Mouse (Mus musculus) C2C12 (cell line): ENCODE results near the gene Hoxd10. TPM values are rescaled to one million over a fixed set of nuclear protein-coding genes. Genes with fewer than 3 reads are reported as not detected.

ENCODE experiments used
- H3K27me3 ChIP-seq: one replicate; pipeline ENCODE4 v1.6.1; 2011; ENCODE audit not compliant: control insufficient read depth, insufficient read depth, insufficient read length
- H3K36me3 ChIP-seq: one replicate; pipeline ENCODE4 v1.6.1; 2011; ENCODE audit not compliant: control insufficient read depth, insufficient read depth
- H3K4me3 ChIP-seq: one replicate; pipeline ENCODE4 v1.5.1; 2011; ENCODE audit warnings: mild to moderate bottlenecking, control low read depth; ENCODE audit not compliant: poor library complexity, insufficient read depth, severe bottlenecking
- H3K79me2 ChIP-seq: one replicate; pipeline ENCODE4 v1.6.1; 2011; ENCODE audit not compliant: control insufficient read depth, insufficient read depth
- H3K79me3 ChIP-seq: one replicate; pipeline ENCODE4 v1.6.1; 2011; ENCODE audit warnings: low read depth, control low read depth
- H3ac ChIP-seq: one replicate; pipeline ENCODE3; 2011; ENCODE audit warnings: low read depth; ENCODE audit not compliant: control insufficient read depth, insufficient read length
- CEBPB ChIP-seq: IDR thresholded peaks from one replicate; pipeline ENCODE4 v1.6.1; 2011; ENCODE audit warnings: low read depth, mild to moderate bottlenecking, control low read depth, moderate library complexity
- CTCF ChIP-seq: IDR thresholded peaks from one replicate; pipeline ENCODE4 v1.5.1; 2011; ENCODE audit not compliant: control insufficient read depth, insufficient read depth, insufficient read length
- FOSL1 ChIP-seq: IDR thresholded peaks from one replicate; pipeline ENCODE4 v1.8.0; 2011; ENCODE audit warnings: mild to moderate bottlenecking, low read length; ENCODE audit not compliant: poor library complexity, insufficient read depth, severe bottlenecking
- MAX ChIP-seq: IDR thresholded peaks from one replicate; pipeline ENCODE4 v1.6.1; 2011; ENCODE audit warnings: mild to moderate bottlenecking, control low read depth
- MYOD1 ChIP-seq: IDR thresholded peaks from one replicate; pipeline ENCODE4 v1.6.1; 2011; ENCODE audit warnings: low read depth; ENCODE audit not compliant: control insufficient read depth, insufficient read length
- MYOG ChIP-seq: IDR thresholded peaks from one replicate; pipeline ENCODE4 v1.6.1; 2011; ENCODE audit not compliant: control insufficient read depth, insufficient read length; ENCODE audit errors: extremely low read depth
- USF1 ChIP-seq: IDR thresholded peaks from one replicate; pipeline ENCODE4 v1.6.1; 2011; ENCODE audit warnings: low read depth, mild to moderate bottlenecking, control low read depth, moderate library complexity
- polyA plus RNA-seq: library from polyadenylated mRNA; unstranded; fragments of >200 nt; fragmentation: generic; extraction: Trizol; gene quantifications from one replicate; pipeline ENCODE4 v1.2.1, GENCODE M21; 2012; ENCODE audit warnings: missing spikeins

Hoxd10 gene
- polyA plus RNA-seq, 1 experiment, result not detected

DNA sequence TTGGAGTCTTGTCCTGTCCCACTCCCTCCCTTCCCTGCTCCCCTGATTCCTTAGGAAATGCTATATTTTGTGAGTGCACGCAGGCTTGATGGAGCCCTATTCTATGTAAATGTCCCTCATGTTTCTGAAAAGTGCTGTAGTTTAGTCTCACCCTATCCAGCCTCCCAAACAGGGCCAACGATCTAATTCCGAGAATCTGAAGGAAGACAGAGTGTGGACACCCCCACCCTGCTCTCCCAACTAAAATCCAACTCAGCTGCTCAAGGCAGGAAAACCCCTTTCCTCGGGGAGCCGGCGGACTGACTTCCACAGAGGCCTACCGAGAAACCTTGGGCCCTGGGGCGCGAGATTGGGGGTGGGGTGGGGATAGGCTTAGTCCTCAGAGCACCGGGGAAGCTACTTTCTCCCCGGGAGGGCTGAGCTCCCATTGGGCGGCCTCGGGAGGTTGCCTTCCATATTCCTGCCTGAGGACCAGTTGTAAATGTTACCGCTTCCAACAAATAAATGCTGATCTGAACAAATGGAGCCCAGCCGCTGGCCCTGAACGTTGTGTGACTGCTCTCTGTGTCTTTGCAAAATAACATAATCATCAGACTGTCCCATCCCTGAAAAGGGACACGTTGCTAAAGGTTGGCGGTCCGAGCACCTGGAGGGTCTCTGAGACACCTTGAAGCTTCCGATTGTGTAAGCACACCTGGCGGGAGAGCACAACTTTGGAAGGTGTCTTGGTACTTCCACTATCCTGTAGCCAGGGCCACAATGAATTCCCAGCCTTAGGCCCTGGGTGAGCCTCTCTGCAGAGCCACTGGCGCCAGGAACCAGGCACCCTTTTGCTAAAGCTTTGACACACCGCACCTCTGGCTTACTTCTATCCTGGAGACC, 8.2 kb downstream of the Hoxd10 start:
- TF ChIP-seq MAX (no peak), CTCF (no peak), MYOG (no peak), USF1 (no peak), CEBPB (no peak), MYOD1 (no peak), FOSL1 (no peak)
- no peaks in the 10 kb centered on the region for H3K36me3 ChIP-seq
- no peaks in the 10 kb centered on the region for H3K79me3 ChIP-seq
- H3K79me2 ChIP-seq, result no peaks in the 10 kb centered on the region
- H3K4me3 ChIP-seq, result no peak overlapping the region
- H3ac ChIP-seq, result no peak overlapping the region
- H3K27me3 ChIP-seq, result peaks cover 66% of the 10 kb centered on the region

GRCm38 (mm10) chr2:74700546-74701112, 8.9 kb downstream of the Hoxd10 start:
- no peaks in the 10 kb centered on the region for H3K79me3 ChIP-seq
- no peak overlapping the region for H3ac ChIP-seq
- TF ChIP-seq CEBPB (no peak), MAX (no peak)
- H3K36me3 ChIP-seq, result no peaks in the 10 kb centered on the region
- H3K27me3 ChIP-seq, result peaks cover 68% of the 10 kb centered on the region
- H3K4me3 ChIP-seq, result no peak overlapping the region
- H3K79me2 ChIP-seq, result no peaks in the 10 kb centered on the region

- TF ChIP-seq CTCF (peak; percentile 45), MYOG (no peak)
- no peaks in the 10 kb centered on the region for H3K79me3 ChIP-seq
- H3ac ChIP-seq, result no peak overlapping the region
- no peaks in the 10 kb centered on the region for H3K36me3 ChIP-seq
- H3K79me2 ChIP-seq, result no peaks in the 10 kb centered on the region
- no peak overlapping the region for H3K4me3 ChIP-seq
- peaks cover 61% of the 10 kb centered on the region for H3K27me3 ChIP-seq
Observed at GRCm38 (mm10) chr2:74701949-74702819, 10.5 kb downstream of the Hoxd10 start.

- Histone ChIP-seq H3K79me2 (no peaks in the 10 kb centered on the region), H3ac (no peak overlapping the region), H3K79me3 (no peaks in the 10 kb centered on the region), H3K36me3 (no peaks in the 10 kb centered on the region), H3K4me3 (no peak overlapping the region), H3K27me3 (peaks cover 55% of the 10 kb centered on the region)
- TF ChIP-seq CEBPB (no peak), CTCF (no peak), FOSL1 (no peak), USF1 (no peak), MAX (no peak), MYOD1 (no peak), MYOG (no peak)
Observed at GRCm38 (mm10) chr2:74702820-74703219, 11.1 kb downstream of the Hoxd10 start.

DNA sequence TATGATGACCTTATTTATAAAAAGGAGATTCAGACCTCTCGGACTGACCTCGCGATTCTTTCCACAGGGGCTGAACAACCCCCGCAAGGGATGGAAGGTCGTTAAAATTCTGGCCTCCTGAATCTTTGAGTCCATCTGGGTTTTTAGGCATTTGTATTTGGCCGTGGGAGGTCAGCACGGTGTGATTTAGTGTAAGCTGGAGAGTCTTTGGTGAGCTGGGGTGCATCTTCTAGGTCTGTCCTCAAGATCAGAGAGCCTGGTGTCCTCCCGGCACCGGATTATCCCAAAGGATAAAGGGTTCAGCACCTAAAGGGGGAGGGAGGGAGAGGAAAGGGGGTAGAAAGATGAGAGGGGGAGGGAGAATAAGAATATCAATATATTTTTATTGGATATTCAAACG, 11.6 kb downstream of the Hoxd10 start:
- Histone ChIP-seq H3K27me3 (peaks cover 50% of the 10 kb centered on the region), H3K79me2 (no peaks in the 10 kb centered on the region), H3K79me3 (no peaks in the 10 kb centered on the region), H3ac (no peak overlapping the region), H3K36me3 (no peaks in the 10 kb centered on the region), H3K4me3 (no peak overlapping the region)
- TF ChIP-seq FOSL1 (no peak), MAX (no peak), MYOD1 (no peak), MYOG (no peak), CEBPB (no peak), USF1 (no peak), CTCF (no peak)
